Mouse (Mus musculus) cortical plate, adult 2 months (tissue): ENCODE data around the gene Tmed6.

ENCODE experiments used
- CTCF ChIP-seq: fragments of 200-500 bp; IDR thresholded peaks from 2 replicates; pipeline ENCODE4 v1.5.1; 2011; ENCODE audit warnings: mild to moderate bottlenecking, control low read depth, low read length; ENCODE audit not compliant: insufficient read depth; ENCODE audit errors: extremely low read depth
- POLR2A ChIP-seq: fragments of 200-500 bp; IDR thresholded peaks from 2 replicates; pipeline ENCODE4 v1.6.1; 2011; ENCODE audit warnings: mild to moderate bottlenecking, low read length, control low read depth; ENCODE audit not compliant: insufficient read depth; ENCODE audit errors: extremely low read depth

DNA sequence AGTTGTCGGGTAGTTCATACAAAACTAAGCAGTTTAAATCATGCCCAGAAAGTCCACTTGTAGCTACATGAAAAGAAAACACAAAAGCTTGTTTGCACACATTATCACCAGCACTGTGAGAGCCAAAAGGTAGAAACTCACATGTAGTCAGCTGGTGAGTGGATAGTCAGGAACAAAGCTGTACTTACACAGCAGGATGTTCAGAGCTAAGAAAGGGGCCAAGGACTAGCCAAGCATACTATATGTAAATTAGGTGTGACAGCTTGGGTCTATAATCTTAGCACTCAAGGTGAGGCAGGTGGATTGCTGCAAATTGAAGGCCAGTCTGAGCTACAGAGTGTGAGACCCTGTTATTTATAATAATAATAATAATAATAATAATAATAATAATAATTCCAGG lies 2.8 kb downstream of the Tmed6 start:
- TF ChIP-seq CTCF (no peak), POLR2A (no peak)
